Mouse (Mus musculus): ENCODE data around the gene Med29. TPM values are rescaled to one million over a fixed set of nuclear protein-coding genes. Genes with fewer than 3 reads are reported as not detected.

Med29 gene
- total and polyA plus RNA-seq, 3 experiments = 31.1 to 39.6 TPM; not detected in 1

GRCm38 (mm10) chr7:28360291-28360690 lies 32.2 kb downstream of the Med29 start:
- DNase-seq (ENCODE audit: low read depth, low spot score) = no peak
- no peak overlapping the region for H3K27ac ChIP-seq (ENCODE audit: control insufficient read depth, low read depth, low read length)
- H3K79me2 ChIP-seq (ENCODE audit: control insufficient read depth, insufficient read depth, low read length, poor library complexity) = no peaks in the 10 kb centered on the region
- no peaks in the 10 kb centered on the region for H3K27me3 ChIP-seq (ENCODE audit: control insufficient read depth in 1 of 2, insufficient read depth in 2 of 2, low read length in 2 of 2)
- H3K4me3 ChIP-seq (ENCODE audit: control insufficient read depth in 1 of 2, insufficient read depth in 1 of 2, low read depth in 2 of 2, low read length in 2 of 2) = no peak overlapping the region
- TF ChIP-seq SIN3A (IDR thresholded peaks at IDR 0.05; ENCODE audit: low read length) (no peak), CTCF (IDR thresholded peaks at IDR 0.05 in 2 of 3, conservative IDR thresholded peaks at IDR 0.05 in 1 of 3; ENCODE audit: control insufficient read depth in 1 of 3, insufficient read depth in 1 of 3, low read depth in 2 of 3, low read length in 3 of 3, poor library complexity in 1 of 3, severe bottlenecking in 1 of 3) (no peak), MYC (IDR thresholded peaks at IDR 0.05; ENCODE audit: low read depth, low read length) (no peak), MAZ (IDR thresholded peaks at IDR 0.05; ENCODE audit: low read depth, low read length) (no peak), JUND (IDR thresholded peaks at IDR 0.05; ENCODE audit: low read depth, low read length) (no peak), POLR2AphosphoS5 (IDR thresholded peaks at IDR 0.05; ENCODE audit: borderline replicate concordance, low read depth, low read length) (no peak), MXI1 (IDR thresholded peaks at IDR 0.05; ENCODE audit: low read depth, low read length) (no peak), ETS1 (IDR thresholded peaks at IDR 0.05; ENCODE audit: low read depth, low read length) (no peak), ZMIZ1 (IDR thresholded peaks at IDR 0.05; ENCODE audit: low read depth, low read length) (no peak), E2F4 (IDR thresholded peaks at IDR 0.05; ENCODE audit: borderline replicate concordance, low read depth, low read length) (no peak), USF1 (IDR thresholded peaks at IDR 0.05; ENCODE audit: low read depth, low read length) (no peak), CHD1 (IDR thresholded peaks at IDR 0.05; ENCODE audit: low read depth, low read length) (no peak), ZNF384 (IDR thresholded peaks at IDR 0.05; ENCODE audit: low read depth, low read length) (no peak), POLR2A (IDR thresholded peaks at IDR 0.05; ENCODE audit: control insufficient read depth in 1 of 2, insufficient read depth in 1 of 2, low read depth in 1 of 2, low read length in 2 of 2, poor library complexity in 1 of 2) (no peak)
- H3K4me1 ChIP-seq (ENCODE audit: control insufficient read depth in 1 of 2, insufficient read depth in 2 of 2, low read length in 2 of 2) = peaks cover 0 to 5% of the 10 kb centered on the region in 2 experiments; a peak in 1 of 4 replicates
- no peaks in the 10 kb centered on the region for H3K36me3 ChIP-seq (ENCODE audit: control insufficient read depth in 1 of 2, insufficient read depth in 2 of 2, low read length in 2 of 2)
- no peaks in the 10 kb centered on the region for H3K9me3 ChIP-seq (replicated peaks; ENCODE audit: insufficient read depth, low read length)
- H3K9ac ChIP-seq (ENCODE audit: control insufficient read depth, low read depth, low read length, poor library complexity, severe bottlenecking) = no peak overlapping the region

- H3K36me3 ChIP-seq (ENCODE audit: control insufficient read depth in 1 of 2, insufficient read depth in 2 of 2, low read length in 2 of 2) = no peaks in the 10 kb centered on the region
- no peaks in the 10 kb centered on the region for H3K27me3 ChIP-seq (ENCODE audit: control insufficient read depth in 1 of 2, insufficient read depth in 2 of 2, low read length in 2 of 2)
- H3K9me3 ChIP-seq (replicated peaks; ENCODE audit: insufficient read depth, low read length) = no peaks in the 10 kb centered on the region
- H3K79me2 ChIP-seq (ENCODE audit: control insufficient read depth, insufficient read depth, low read length, poor library complexity) = no peaks in the 10 kb centered on the region
- TF ChIP-seq POLR2AphosphoS2 (IDR thresholded peaks at IDR 0.05; ENCODE audit: low read length) (no peak), ZMIZ1 (IDR thresholded peaks at IDR 0.05; ENCODE audit: low read depth, low read length) (no peak), USF1 (IDR thresholded peaks at IDR 0.05; ENCODE audit: low read depth, low read length) (no peak), UBTF (IDR thresholded peaks at IDR 0.05; ENCODE audit: borderline replicate concordance, insufficient read depth, low read depth, low read length) (no peak), ZKSCAN1 (IDR thresholded peaks at IDR 0.05; ENCODE audit: low read depth, low read length) (no peak), MYC (IDR thresholded peaks at IDR 0.05; ENCODE audit: low read depth, low read length) (no peak), MAFK (IDR thresholded peaks at IDR 0.05; ENCODE audit: borderline replicate concordance, low read depth, low read length) (no peak), KAT2A (conservative IDR thresholded peaks at IDR 0.05; ENCODE audit: low read depth, low read length) (no peak), MXI1 (IDR thresholded peaks at IDR 0.05; ENCODE audit: low read depth, low read length) (no peak), BHLHE40 (IDR thresholded peaks at IDR 0.05; ENCODE audit: borderline replicate concordance, low read depth, low read length) (no peak), EP300 (IDR thresholded peaks at IDR 0.05; ENCODE audit: low read depth in 1 of 2, low read length in 2 of 2) (no peak), ZC3H11A (IDR thresholded peaks at IDR 0.05; ENCODE audit: low read depth, low read length) (no peak), MAZ (IDR thresholded peaks at IDR 0.05; ENCODE audit: low read depth, low read length) (no peak)
- no peak overlapping the region for H3K4me3 ChIP-seq (ENCODE audit: control insufficient read depth in 1 of 2, insufficient read depth in 1 of 2, low read depth in 2 of 2, low read length in 2 of 2)
- H3K4me1 ChIP-seq (ENCODE audit: control insufficient read depth in 1 of 2, insufficient read depth in 2 of 2, low read length in 2 of 2) = peaks cover 0 to 5% of the 10 kb centered on the region in 2 experiments; a peak in 1 of 4 replicates
- DNase-seq (ENCODE audit: low read depth, low spot score) = no peak
- H3K9ac ChIP-seq (ENCODE audit: control insufficient read depth, low read depth, low read length, poor library complexity, severe bottlenecking) = no peak overlapping the region
- no peak overlapping the region for H3K27ac ChIP-seq (ENCODE audit: control insufficient read depth, low read depth, low read length)
These were observed 32.7 kb downstream of the Med29 start for GRCm38 (mm10) chr7:28359854-28360253.
